Mouse (Mus musculus) CH12.LX (cell line): ENCODE results near the gene Olfr1535. TPM values are rescaled to one million over a fixed set of nuclear protein-coding genes. Genes with fewer than 3 reads are reported as not detected.

ENCODE experiments used
- polyA plus RNA-seq: library from polyadenylated mRNA; unstranded; fragments of >175 nt; gene quantifications from 2 replicates; pipeline ENCODE4 v1.2.1, GENCODE M21; 2012; ENCODE audit warnings: low read depth; ENCODE audit not compliant: insufficient read length
- total RNA-seq, 2 experiments: library from RNA; depleted of rRNA; stranded (reverse); fragments of 300-350 nt in 1 of 2; fragments of >200 nt in 1 of 2; gene quantifications; 2 replicates each; pipeline ENCODE4 v1.2.3; 2012 to 2014

The Olfr1535 gene
- total and polyA plus RNA-seq, 3 experiments: not detected

Other genes with a start within 250 kb of the Olfr1535 start
Only the 20 nearest of the 31 such genes appear.
- gene Zkscan3, start 157.1 kb downstream of the Olfr1535 start, total RNA-seq (2012; rRNA removed): 20.0 and 20.9 TPM in 2 replicates
- 32.7 and 36.2 TPM in 2 replicates for gene Zkscan3, start 157.1 kb downstream of the Olfr1535 start, total RNA-seq (2014; rRNA removed)
- gene Zkscan3, start 157.1 kb downstream of the Olfr1535 start, polyA plus RNA-seq: 18.1 and 19.1 TPM in 2 replicates
- gene Pgbd1, start 118.8 kb downstream of the Olfr1535 start, total RNA-seq (2012; rRNA removed): 3.1 and 4.0 TPM in 2 replicates
- gene Pgbd1, start 118.8 kb downstream of the Olfr1535 start, total RNA-seq (2014; rRNA removed): 7.0 and 7.4 TPM in 2 replicates
- gene Pgbd1, start 118.8 kb downstream of the Olfr1535 start, polyA plus RNA-seq: 3.0 and 3.9 TPM in 2 replicates
- 14.8 and 16.0 TPM in 2 replicates for gene Zscan26, start 106.2 kb downstream of the Olfr1535 start, total RNA-seq (2012; rRNA removed)
- 20.9 and 25.9 TPM in 2 replicates for gene Zscan26, start 106.2 kb downstream of the Olfr1535 start, total RNA-seq (2014; rRNA removed)
- gene Zscan26, start 106.2 kb downstream of the Olfr1535 start, polyA plus RNA-seq: 13.4 and 14.2 TPM in 2 replicates
- 0.76 and 0.80 TPM in 2 replicates for gene Nkapl, start 91.4 kb downstream of the Olfr1535 start, total RNA-seq (2012; rRNA removed)
- 0.84 and 0.90 TPM in 2 replicates for gene Nkapl, start 91.4 kb downstream of the Olfr1535 start, total RNA-seq (2014; rRNA removed)
- 0.26 and 0.56 TPM in 2 replicates for gene Nkapl, start 91.4 kb downstream of the Olfr1535 start, polyA plus RNA-seq
- not detected in 2 replicates for gene Zkscan4, start 81.0 kb downstream of the Olfr1535 start, total RNA-seq (2012; rRNA removed)
- gene Zkscan4, start 81.0 kb downstream of the Olfr1535 start, total RNA-seq (2014; rRNA removed): not detected in 2 replicates
- not detected in 2 replicates for gene Zkscan4, start 81.0 kb downstream of the Olfr1535 start, polyA plus RNA-seq
- not detected in 2 replicates for gene Gm10065, start 80.5 kb downstream of the Olfr1535 start, total RNA-seq (2012; rRNA removed)
- not detected in 2 replicates for gene Gm10065, start 80.5 kb downstream of the Olfr1535 start, total RNA-seq (2014; rRNA removed)
- not detected in 2 replicates for gene Gm10065, start 80.5 kb downstream of the Olfr1535 start, polyA plus RNA-seq
- gene AK157302, start 64.7 kb downstream of the Olfr1535 start, total RNA-seq (2012; rRNA removed): 0.17 and 0.29 TPM in 2 replicates
- gene AK157302, start 64.7 kb downstream of the Olfr1535 start, total RNA-seq (2014; rRNA removed): 0.47 TPM in 2 replicates
- 0.26 TPM in 1 of 2 replicates, not detected in the other for gene AK157302, start 64.7 kb downstream of the Olfr1535 start, polyA plus RNA-seq
- 13.5 and 21.0 TPM in 2 replicates for gene Gm11273, start 58.5 kb downstream of the Olfr1535 start, total RNA-seq (2012; rRNA removed)
- gene Gm11273, start 58.5 kb downstream of the Olfr1535 start, total RNA-seq (2014; rRNA removed): 28.3 and 28.8 TPM in 2 replicates
- gene Gm11273, start 58.5 kb downstream of the Olfr1535 start, polyA plus RNA-seq: 239 and 279 TPM in 2 replicates
- 7.4 and 8.1 TPM in 2 replicates for gene Zkscan8, start 28.8 kb downstream of the Olfr1535 start, total RNA-seq (2012; rRNA removed)
- 7.6 and 8.3 TPM in 2 replicates for gene Zkscan8, start 28.8 kb downstream of the Olfr1535 start, total RNA-seq (2014; rRNA removed)
- 7.3 and 9.7 TPM in 2 replicates for gene Zkscan8, start 28.8 kb downstream of the Olfr1535 start, polyA plus RNA-seq
- not detected in 2 replicates for gene Olfr1366, start 17.1 kb downstream of the Olfr1535 start, total RNA-seq (2012; rRNA removed)
- not detected in 2 replicates for gene Olfr1366, start 17.1 kb downstream of the Olfr1535 start, total RNA-seq (2014; rRNA removed)
- gene Olfr1366, start 17.1 kb downstream of the Olfr1535 start, polyA plus RNA-seq: 0.08 and 0.10 TPM in 2 replicates
- gene Olfr1364, start 21.9 kb upstream of the Olfr1535 start, total RNA-seq (2012; rRNA removed): not detected in 2 replicates
- gene Olfr1364, start 21.9 kb upstream of the Olfr1535 start, total RNA-seq (2014; rRNA removed): not detected in 2 replicates
- gene Olfr1364, start 21.9 kb upstream of the Olfr1535 start, polyA plus RNA-seq: not detected in 2 replicates
- not detected in 2 replicates for gene Olfr1362, start 54.1 kb upstream of the Olfr1535 start, total RNA-seq (2012; rRNA removed)
- not detected in 2 replicates for gene Olfr1362, start 54.1 kb upstream of the Olfr1535 start, total RNA-seq (2014; rRNA removed)
- not detected in 2 replicates for gene Olfr1362, start 54.1 kb upstream of the Olfr1535 start, polyA plus RNA-seq
- 1.0 and 1.4 TPM in 2 replicates for gene Olfr11, start 82.6 kb upstream of the Olfr1535 start, total RNA-seq (2012; rRNA removed)
- gene Olfr11, start 82.6 kb upstream of the Olfr1535 start, total RNA-seq (2014; rRNA removed): 0.34 and 0.70 TPM in 2 replicates
- 0.23 and 1.3 TPM in 2 replicates for gene Olfr11, start 82.6 kb upstream of the Olfr1535 start, polyA plus RNA-seq
- gene Olfr1361, start 103.5 kb upstream of the Olfr1535 start, total RNA-seq (2012; rRNA removed): not detected in 2 replicates
- not detected in 2 replicates for gene Olfr1361, start 103.5 kb upstream of the Olfr1535 start, total RNA-seq (2014; rRNA removed)
- not detected in 2 replicates for gene Olfr1361, start 103.5 kb upstream of the Olfr1535 start, polyA plus RNA-seq
- not detected in 2 replicates for gene Olfr1360, start 117.5 kb upstream of the Olfr1535 start, total RNA-seq (2012; rRNA removed)
- gene Olfr1360, start 117.5 kb upstream of the Olfr1535 start, total RNA-seq (2014; rRNA removed): not detected in 2 replicates
- gene Olfr1360, start 117.5 kb upstream of the Olfr1535 start, polyA plus RNA-seq: not detected in 2 replicates
- gene Olfr1359, start 138.2 kb upstream of the Olfr1535 start, total RNA-seq (2012; rRNA removed): not detected in 2 replicates
- gene Olfr1359, start 138.2 kb upstream of the Olfr1535 start, total RNA-seq (2014; rRNA removed): not detected in 2 replicates
- not detected in 2 replicates for gene Olfr1359, start 138.2 kb upstream of the Olfr1535 start, polyA plus RNA-seq
- 897 and 953 TPM in 2 replicates for gene Hist1h2bl, start 156.2 kb upstream of the Olfr1535 start, total RNA-seq (2012; rRNA removed)
- 16.0 and 18.1 TPM in 2 replicates for gene Hist1h2bl, start 156.2 kb upstream of the Olfr1535 start, total RNA-seq (2014; rRNA removed)
- 1.7 and 3.8 TPM in 2 replicates for gene Hist1h2bl, start 156.2 kb upstream of the Olfr1535 start, polyA plus RNA-seq
- gene Hist1h2ai, start 156.5 kb upstream of the Olfr1535 start, total RNA-seq (2012; rRNA removed): 839 and 880 TPM in 2 replicates
- gene Hist1h2ai, start 156.5 kb upstream of the Olfr1535 start, total RNA-seq (2014; rRNA removed): 3.9 and 6.3 TPM in 2 replicates
- not detected in 2 replicates for gene Hist1h2ai, start 156.5 kb upstream of the Olfr1535 start, polyA plus RNA-seq
- gene Hist1h3h, start 157.8 kb upstream of the Olfr1535 start, total RNA-seq (2012; rRNA removed): 1,605 and 1,657 TPM in 2 replicates
- 18.2 and 21.7 TPM in 2 replicates for gene Hist1h3h, start 157.8 kb upstream of the Olfr1535 start, total RNA-seq (2014; rRNA removed)
- 9.5 and 18.6 TPM in 2 replicates for gene Hist1h3h, start 157.8 kb upstream of the Olfr1535 start, polyA plus RNA-seq
- 1,752 and 1,804 TPM in 2 replicates for gene Hist1h2bm, start 162.2 kb upstream of the Olfr1535 start, total RNA-seq (2012; rRNA removed)
- 25.7 and 36.0 TPM in 2 replicates for gene Hist1h2bm, start 162.2 kb upstream of the Olfr1535 start, total RNA-seq (2014; rRNA removed)
- gene Hist1h2bm, start 162.2 kb upstream of the Olfr1535 start, polyA plus RNA-seq: 0.87 TPM in 1 of 2 replicates, not detected in the other